Mouse (Mus musculus): ENCODE data around the gene Yy2. TPM values are rescaled to one million over a fixed set of nuclear protein-coding genes. Genes with fewer than 3 reads are reported as not detected.

Gene Yy2
- polyA plus RNA-seq, 1 experiment from 2014 or later: 8.1 TPM

DNA sequence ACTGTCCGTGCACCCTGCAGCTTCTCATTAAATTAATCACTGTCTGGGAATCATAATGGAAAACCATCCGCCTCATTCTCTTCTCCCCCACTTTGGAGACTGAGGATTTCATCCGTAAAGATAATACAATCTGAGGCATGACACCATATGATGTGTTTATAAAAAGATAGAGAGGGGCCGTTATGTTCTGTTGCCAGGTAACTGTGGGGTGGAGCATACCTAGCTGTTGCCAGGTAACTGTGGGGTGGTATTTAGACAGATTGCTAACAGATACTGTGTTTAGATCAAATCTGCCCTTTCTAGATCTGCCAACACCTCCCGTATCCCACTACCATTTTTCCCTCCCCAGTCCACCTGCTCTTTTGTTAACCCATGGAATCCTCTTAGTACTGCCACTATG is 18.2 kb upstream of the Yy2 start:
- H3K4me1 ChIP-seq (ENCODE audit: control insufficient read depth, insufficient read depth, low read length): no peaks in the 10 kb centered on the region
- no peak overlapping the region for H3K4me2 ChIP-seq (ENCODE audit: low read depth, severe bottlenecking)
- no peak overlapping the region for H3K27ac ChIP-seq (replicated peaks; ENCODE audit: low read depth, low read length)
- H3K27me3 ChIP-seq (ENCODE audit: control insufficient read depth, insufficient read depth, low read length): no peaks in the 10 kb centered on the region
- ATAC-seq (ENCODE audit: insufficient number of reproducible peaks, low FRiP score, low TSS enrichment, low read depth) (no peak), DNase-seq (ENCODE audit: low spot score) (no peak)
- H3K36me3 ChIP-seq (ENCODE audit: control insufficient read depth, insufficient read depth, low read length): no peaks in the 10 kb centered on the region
- no peaks in the 10 kb centered on the region for H3K9me3 ChIP-seq (ENCODE audit: control insufficient read depth, low read length)
- WGBS: 86% methylated on average over 5 of the region's 5 CpGs
- H3K4me3 ChIP-seq (ENCODE audit: low read depth, low read length): no peak overlapping the region
- no peak overlapping the region for H3K9ac ChIP-seq (ENCODE audit: low read length)

GRCm38 (mm10) chrX:157586397-157586796 is 17.6 kb upstream of the Yy2 start:
- no peak for DNase-seq (ENCODE audit: low spot score)
- Histone ChIP-seq H3K27ac (replicated peaks; ENCODE audit: low read depth, low read length) (no peak overlapping the region), H3K27me3 (ENCODE audit: control insufficient read depth, insufficient read depth, low read length) (no peaks in the 10 kb centered on the region), H3K36me3 (ENCODE audit: control insufficient read depth, insufficient read depth, low read length) (no peaks in the 10 kb centered on the region), H3K4me2 (ENCODE audit: low read depth, severe bottlenecking) (no peak overlapping the region), H3K4me1 (ENCODE audit: control insufficient read depth, insufficient read depth, low read length) (no peaks in the 10 kb centered on the region), H3K9me3 (ENCODE audit: control insufficient read depth, low read length) (no peaks in the 10 kb centered on the region), H3K9ac (ENCODE audit: low read length) (no peak overlapping the region), H3K4me3 (ENCODE audit: low read depth, low read length) (no peak overlapping the region)
- ATAC-seq (ENCODE audit: insufficient number of reproducible peaks, low FRiP score, low TSS enrichment, low read depth): no peak

DNA sequence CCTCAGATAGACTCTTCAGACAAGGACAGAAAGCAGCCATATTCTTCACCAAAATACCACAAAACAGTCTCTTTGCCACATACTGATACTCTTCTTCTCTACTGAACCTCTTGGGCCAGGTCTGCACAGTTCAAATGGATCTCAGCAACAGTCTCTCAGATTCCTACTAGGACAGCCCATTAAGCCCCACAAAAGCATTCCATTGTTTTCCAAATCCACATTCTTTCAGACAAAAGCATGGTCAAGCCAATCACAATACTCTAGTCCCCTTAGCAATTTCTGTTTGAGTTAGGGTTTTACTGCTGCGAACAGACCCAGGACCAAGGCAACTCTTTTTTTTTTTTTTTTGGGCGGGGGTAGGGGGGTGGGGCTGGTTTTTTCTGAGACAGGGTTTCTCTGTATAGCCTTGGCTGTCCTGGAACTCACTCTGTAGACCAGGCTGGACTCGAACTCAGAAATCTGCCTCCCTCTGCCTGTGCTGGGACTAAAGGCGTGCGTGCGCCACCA is 10.4 kb upstream of the Yy2 start:
- H3K4me2 ChIP-seq (ENCODE audit: low read depth, severe bottlenecking): no peak overlapping the region
- no peak overlapping the region for H3K27ac ChIP-seq (replicated peaks; ENCODE audit: low read depth, low read length)
- no peaks in the 10 kb centered on the region for H3K27me3 ChIP-seq (ENCODE audit: control insufficient read depth, insufficient read depth, low read length)
- 85% methylated on average over 6 of the region's 6 CpGs for WGBS
- no peak for DNase-seq (ENCODE audit: low spot score)
- H3K9ac ChIP-seq (ENCODE audit: low read length): no peak overlapping the region
- no peak for ATAC-seq (ENCODE audit: insufficient number of reproducible peaks, low FRiP score, low TSS enrichment, low read depth)
- no peaks in the 10 kb centered on the region for H3K9me3 ChIP-seq (ENCODE audit: control insufficient read depth, low read length)
- no peaks in the 10 kb centered on the region for H3K4me1 ChIP-seq (ENCODE audit: control insufficient read depth, insufficient read depth, low read length)
- H3K4me3 ChIP-seq (ENCODE audit: low read depth, low read length): no peak overlapping the region
- no peaks in the 10 kb centered on the region for H3K36me3 ChIP-seq (ENCODE audit: control insufficient read depth, insufficient read depth, low read length)

GRCm38 (mm10) chrX:157574683-157575082 is 5.9 kb upstream of the Yy2 start:
- H3K4me2 ChIP-seq (ENCODE audit: low read depth, severe bottlenecking): no peak overlapping the region
- H3K9me3 ChIP-seq (ENCODE audit: control insufficient read depth, low read length): no peaks in the 10 kb centered on the region
- no peak for DNase-seq (ENCODE audit: low spot score)
- 91% methylated on average over 2 of the region's 2 CpGs for WGBS
- H3K27me3 ChIP-seq (ENCODE audit: control insufficient read depth, insufficient read depth, low read length): no peaks in the 10 kb centered on the region
- no peak for ATAC-seq (ENCODE audit: insufficient number of reproducible peaks, low FRiP score, low TSS enrichment, low read depth)
- H3K4me1 ChIP-seq (ENCODE audit: control insufficient read depth, insufficient read depth, low read length): no peaks in the 10 kb centered on the region
- H3K36me3 ChIP-seq (ENCODE audit: control insufficient read depth, insufficient read depth, low read length): no peaks in the 10 kb centered on the region
- H3K9ac ChIP-seq (ENCODE audit: low read length): no peak overlapping the region
- no peak overlapping the region for H3K27ac ChIP-seq (replicated peaks; ENCODE audit: low read depth, low read length)
- H3K4me3 ChIP-seq (ENCODE audit: low read depth, low read length): no peak overlapping the region

- no peak for DNase-seq (ENCODE audit: low spot score)
- H3K4me2 ChIP-seq (ENCODE audit: low read depth, severe bottlenecking): no peak overlapping the region
- H3K9me3 ChIP-seq (ENCODE audit: control insufficient read depth, low read length): no peaks in the 10 kb centered on the region
- no peak overlapping the region for H3K27ac ChIP-seq (replicated peaks; ENCODE audit: low read depth, low read length)
- 81% methylated on average over 10 of the region's 10 CpGs for WGBS
- no peaks in the 10 kb centered on the region for H3K4me1 ChIP-seq (ENCODE audit: control insufficient read depth, insufficient read depth, low read length)
- no peak for ATAC-seq (ENCODE audit: insufficient number of reproducible peaks, low FRiP score, low TSS enrichment, low read depth)
- H3K9ac ChIP-seq (ENCODE audit: low read length): no peak overlapping the region
- no peaks in the 10 kb centered on the region for H3K36me3 ChIP-seq (ENCODE audit: control insufficient read depth, insufficient read depth, low read length)
- H3K27me3 ChIP-seq (ENCODE audit: control insufficient read depth, insufficient read depth, low read length): no peaks in the 10 kb centered on the region
- H3K4me3 ChIP-seq (ENCODE audit: low read depth, low read length): no peak overlapping the region
These were observed 5.0 kb downstream of the Yy2 start for GRCm38 (mm10) chrX:157563794-157564193.

GRCm38 (mm10) chrX:157547082-157547481 is 21.7 kb downstream of the Yy2 start:
- Histone ChIP-seq H3K4me1 (ENCODE audit: control insufficient read depth, insufficient read depth, low read length) (no peaks in the 10 kb centered on the region), H3K27ac (replicated peaks; ENCODE audit: low read depth, low read length) (no peak overlapping the region), H3K27me3 (ENCODE audit: control insufficient read depth, insufficient read depth, low read length) (no peaks in the 10 kb centered on the region), H3K9ac (ENCODE audit: low read length) (no peak overlapping the region), H3K36me3 (ENCODE audit: control insufficient read depth, insufficient read depth, low read length) (no peaks in the 10 kb centered on the region), H3K9me3 (ENCODE audit: control insufficient read depth, low read length) (no peaks in the 10 kb centered on the region), H3K4me3 (ENCODE audit: low read depth, low read length) (no peak overlapping the region), H3K4me2 (ENCODE audit: low read depth, severe bottlenecking) (no peak overlapping the region)
- no peak for ATAC-seq (ENCODE audit: insufficient number of reproducible peaks, low FRiP score, low TSS enrichment, low read depth)
- 40% methylated on average over 3 of the region's 3 CpGs for WGBS
- DNase-seq (ENCODE audit: low spot score): no peak

Other genes starting within 250 kb of the Yy2 start
- 0.35 and 0.48 TPM in 2 replicates for gene Phex, start 153.7 kb downstream of the Yy2 start, polyA plus RNA-seq (2014; fragmentation: Nextera tagmentation; extraction: Ambion mirVana)
- gene Sms, start 76.7 kb downstream of the Yy2 start, polyA plus RNA-seq (2014; fragmentation: Nextera tagmentation; extraction: Ambion mirVana): 104 and 106 TPM in 2 replicates
- gene Mbtps2, start 29.7 kb upstream of the Yy2 start, polyA plus RNA-seq (2014; fragmentation: Nextera tagmentation; extraction: Ambion mirVana): 28.7 and 31.0 TPM in 2 replicates
- gene Smpx, start 129.9 kb upstream of the Yy2 start, polyA plus RNA-seq (2014; fragmentation: Nextera tagmentation; extraction: Ambion mirVana): 1.4 TPM in 2 replicates
- gene Klhl34, start 249.4 kb upstream of the Yy2 start, polyA plus RNA-seq (2014; fragmentation: Nextera tagmentation; extraction: Ambion mirVana): 0.79 and 1.3 TPM in 2 replicates